Mouse (Mus musculus): ENCODE data around the gene Tuba4a. TPM values are rescaled to one million over a fixed set of nuclear protein-coding genes. Genes with fewer than 3 reads are reported as not detected.
A peak's percentile ranks its signal among the peaks of the same experiment; 100 is the strongest.

The Tuba4a gene
- total and polyA plus RNA-seq, 2 experiments from 2014 or later: 142 to 227 TPM

DNA sequence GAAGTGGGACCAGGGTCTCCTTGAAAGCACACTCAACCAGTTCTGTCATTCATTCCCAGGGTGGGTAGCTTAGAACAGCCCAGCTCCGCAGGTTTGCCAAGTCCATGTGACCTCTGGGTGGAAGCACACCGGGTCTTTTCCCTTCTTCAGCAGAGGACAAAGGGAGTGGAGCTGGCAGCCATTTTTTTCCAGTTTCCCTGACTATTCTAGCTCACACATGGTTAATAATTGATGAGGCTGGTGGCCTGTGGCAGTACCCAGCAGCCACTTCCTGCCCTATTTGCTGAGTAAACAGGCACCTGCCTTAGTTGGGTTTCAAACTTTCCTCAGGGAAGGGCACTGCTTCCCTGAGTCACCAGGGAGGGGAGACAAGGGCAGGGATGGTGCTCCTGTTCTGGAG lies 5.2 kb downstream of the Tuba4a start:
- 53% methylated on average over 2 of the region's 2 CpGs for WGBS
- DNase-seq (ENCODE audit: low spot score) (no peak), ATAC-seq (ENCODE audit: insufficient read depth, low read depth) (no peak)
- Histone ChIP-seq H3K9me3 (replicated peaks; ENCODE audit: control insufficient read depth, low read length) (no peaks in the 10 kb centered on the region), H3K27ac (ENCODE audit: low read depth) (peak overlapping the region; percentile 86), H3K36me3 (replicated peaks; ENCODE audit: control insufficient read depth, insufficient read depth, low read length) (peaks cover 45% of the 10 kb centered on the region), H3K4me3 (ENCODE audit: low read depth, low read length) (no peak overlapping the region), H3K9ac (replicated peaks; ENCODE audit: low read depth, low read length) (no peak overlapping the region), H3K4me1 (ENCODE audit: control insufficient read depth, insufficient read depth) (peaks cover 35% of the 10 kb centered on the region), H3K27me3 (ENCODE audit: control insufficient read depth, insufficient read depth, low read length) (peaks cover 2% of the 10 kb centered on the region; the same call in 1 of the 2 replicates), H3K4me2 (ENCODE audit: low read depth, low read length) (no peak overlapping the region)
- TF ChIP-seq CTCF (IDR thresholded peaks at IDR 0.05; ENCODE audit: low read depth): no peak

DNA sequence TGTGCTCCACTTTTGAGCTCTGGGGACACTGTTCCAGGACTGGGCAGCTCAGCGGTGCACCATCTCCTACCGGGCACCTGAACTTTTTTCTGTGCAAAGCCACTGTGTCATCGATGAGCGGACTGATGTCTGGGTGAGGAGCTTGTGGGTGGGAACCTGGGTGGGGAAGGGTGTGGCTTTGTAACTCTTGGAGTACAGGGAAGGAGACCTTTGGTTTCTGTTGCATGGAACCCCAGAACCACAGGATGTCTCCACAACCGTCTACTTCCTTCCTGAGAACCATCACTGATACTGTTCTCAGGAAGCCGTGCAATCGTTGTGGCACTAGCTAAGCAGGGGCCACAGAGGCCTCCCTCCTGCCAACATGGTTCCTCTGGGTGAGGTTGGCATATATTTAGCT lies 6.6 kb downstream of the Tuba4a start:
- Histone ChIP-seq H3K4me3 (ENCODE audit: low read depth, low read length) (no peak overlapping the region), H3K36me3 (replicated peaks; ENCODE audit: control insufficient read depth, insufficient read depth, low read length) (peaks cover 45% of the 10 kb centered on the region), H3K4me2 (ENCODE audit: low read depth, low read length) (no peak overlapping the region), H3K9ac (replicated peaks; ENCODE audit: low read depth, low read length) (no peak overlapping the region), H3K27ac (ENCODE audit: low read depth) (no peak overlapping the region), H3K27me3 (ENCODE audit: control insufficient read depth, insufficient read depth, low read length) (no peaks in the 10 kb centered on the region), H3K9me3 (replicated peaks; ENCODE audit: control insufficient read depth, low read length) (no peaks in the 10 kb centered on the region), H3K4me1 (ENCODE audit: control insufficient read depth, insufficient read depth) (peaks cover 39% of the 10 kb centered on the region)
- no peak for ATAC-seq (ENCODE audit: insufficient read depth, low read depth)
- no peak for DNase-seq (ENCODE audit: low spot score)
- TF ChIP-seq CTCF (IDR thresholded peaks at IDR 0.05; ENCODE audit: low read depth) (no peak), EP300 (IDR thresholded peaks at IDR 0.05; ENCODE audit: low read depth) (no peak)
- 77% methylated on average over 7 of the region's 7 CpGs for WGBS

DNA sequence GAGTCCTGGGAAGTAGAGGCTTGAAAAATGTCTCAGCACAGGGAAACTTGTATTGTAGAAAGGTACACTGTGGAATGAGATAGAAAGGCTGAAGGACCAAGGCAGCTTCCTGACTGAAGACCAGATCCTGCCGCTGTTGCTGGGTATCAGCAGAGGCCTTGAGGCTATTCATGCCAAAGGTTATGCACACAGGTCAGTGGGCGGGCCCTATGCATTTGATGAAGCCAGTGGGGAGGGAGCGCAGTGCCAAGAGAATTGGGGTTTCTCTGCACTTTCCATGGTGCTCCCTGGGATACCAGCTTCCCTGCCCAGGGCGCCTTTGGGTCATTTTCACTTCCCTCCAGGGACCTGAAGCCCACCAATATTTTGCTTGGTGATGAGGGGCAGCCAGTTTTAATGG lies 7.1 kb downstream of the Tuba4a start:
- TF ChIP-seq CTCF (IDR thresholded peaks at IDR 0.05; ENCODE audit: low read depth) (no peak), EP300 (IDR thresholded peaks at IDR 0.05; ENCODE audit: low read depth) (no peak)
- Histone ChIP-seq H3K4me2 (ENCODE audit: low read depth, low read length) (no peak overlapping the region), H3K36me3 (replicated peaks; ENCODE audit: control insufficient read depth, insufficient read depth, low read length) (peaks cover 45% of the 10 kb centered on the region), H3K9me3 (replicated peaks; ENCODE audit: control insufficient read depth, low read length) (no peaks in the 10 kb centered on the region), H3K27me3 (ENCODE audit: control insufficient read depth, insufficient read depth, low read length) (no peaks in the 10 kb centered on the region), H3K4me1 (ENCODE audit: control insufficient read depth, insufficient read depth) (peaks cover 35% of the 10 kb centered on the region), H3K9ac (replicated peaks; ENCODE audit: low read depth, low read length) (no peak overlapping the region), H3K27ac (ENCODE audit: low read depth) (no peak overlapping the region), H3K4me3 (ENCODE audit: low read depth, low read length) (no peak overlapping the region)
- 88% methylated on average over 4 of the region's 4 CpGs for WGBS
- no peak for DNase-seq (ENCODE audit: low spot score)
- no peak for ATAC-seq (ENCODE audit: insufficient read depth, low read depth)

DNA sequence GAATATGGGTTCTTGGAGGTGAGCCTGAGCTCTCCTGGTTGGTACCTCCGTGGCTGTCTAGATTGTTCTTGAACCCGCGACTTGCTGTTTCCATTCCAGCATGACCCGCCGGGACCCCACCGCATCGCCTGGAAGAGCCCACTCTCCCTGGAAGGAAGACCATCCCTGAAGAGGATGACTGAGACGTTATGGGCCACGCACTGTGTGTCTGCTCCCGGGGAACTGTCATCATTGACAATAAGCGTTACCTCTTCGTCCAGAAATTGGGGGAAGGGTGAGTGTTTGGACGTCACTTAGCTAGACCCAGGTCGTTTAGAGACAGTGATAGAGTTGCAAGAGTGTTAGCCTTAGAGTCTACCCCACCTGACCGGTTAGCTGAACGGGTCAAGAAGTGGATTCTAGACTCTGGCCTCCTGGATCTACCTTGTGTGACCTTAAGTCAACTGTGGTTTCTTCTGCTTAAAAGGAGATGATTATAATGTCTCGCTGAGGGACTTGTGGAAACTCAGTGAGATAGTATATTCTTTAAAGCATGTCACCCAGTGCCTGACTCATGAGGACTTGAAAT lies 8.4 kb downstream of the Tuba4a start:
- Histone ChIP-seq H3K27ac (ENCODE audit: low read depth) (peak overlapping the region; percentile 59; the same call in 1 of the 2 replicates), H3K4me3 (ENCODE audit: low read depth, low read length) (peak overlapping the region; percentile 91), H3K4me2 (ENCODE audit: low read depth, low read length) (peak overlapping the region; percentile 89), H3K9ac (replicated peaks; ENCODE audit: low read depth, low read length) (peak overlapping the region; percentile 92), H3K9me3 (replicated peaks; ENCODE audit: control insufficient read depth, low read length) (no peaks in the 10 kb centered on the region), H3K4me1 (ENCODE audit: control insufficient read depth, insufficient read depth) (peaks cover 29% of the 10 kb centered on the region), H3K27me3 (ENCODE audit: control insufficient read depth, insufficient read depth, low read length) (no peaks in the 10 kb centered on the region), H3K36me3 (replicated peaks; ENCODE audit: control insufficient read depth, insufficient read depth, low read length) (peaks cover 39% of the 10 kb centered on the region)
- DNase-seq (ENCODE audit: low spot score) (no peak), ATAC-seq (ENCODE audit: insufficient read depth, low read depth) (no peak)
- TF ChIP-seq EP300 (IDR thresholded peaks at IDR 0.05; ENCODE audit: low read depth): no peak
- no peak for TF ChIP-seq CTCF (IDR thresholded peaks at IDR 0.05; ENCODE audit: low read depth)
- 10% methylated on average over 17 of the region's 17 CpGs for WGBS

DNA sequence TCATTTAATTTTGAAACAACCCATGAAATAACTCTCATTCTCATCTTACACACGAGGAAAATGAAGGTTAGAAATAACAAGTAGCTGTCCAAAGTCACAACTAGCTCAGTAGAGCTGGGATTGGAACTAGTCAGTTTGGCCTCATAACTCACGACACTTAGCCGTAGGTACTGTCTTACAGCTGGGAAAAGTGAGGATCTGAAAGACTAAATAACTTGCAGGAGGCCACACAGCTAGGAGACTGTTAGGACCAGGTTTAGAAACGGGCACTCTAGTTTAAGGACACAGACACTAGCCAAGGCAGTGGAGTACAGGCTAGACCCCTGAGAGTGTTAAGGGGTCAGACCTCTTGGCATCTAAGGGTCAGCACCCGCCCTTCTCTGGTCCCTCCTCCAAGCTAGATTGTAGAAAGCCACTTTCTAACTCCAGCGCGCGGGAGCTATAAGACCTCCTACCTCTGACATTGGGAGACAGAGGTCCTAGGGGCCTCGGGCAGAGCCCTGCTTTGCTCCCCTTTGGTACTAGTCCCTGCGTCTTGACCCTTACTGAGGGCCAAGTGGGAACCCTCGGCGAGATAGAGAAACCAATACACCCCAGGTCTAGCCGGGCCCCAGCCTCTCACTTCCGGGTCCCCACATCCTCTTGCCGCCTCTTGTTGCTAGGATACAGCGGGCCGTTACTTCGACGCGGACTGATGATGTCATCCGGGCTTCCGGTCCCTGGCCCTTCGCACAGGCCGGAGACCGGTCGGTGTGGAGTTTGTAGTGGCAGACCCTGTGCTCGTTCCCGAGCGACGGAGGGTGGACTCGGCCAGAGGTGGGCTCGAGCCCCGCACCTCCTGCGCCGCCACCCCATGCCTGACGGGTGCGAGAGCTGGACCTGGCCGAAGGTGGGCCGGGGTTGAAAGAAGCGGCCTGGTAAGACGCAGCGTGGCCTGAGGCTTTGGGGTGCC lies 9.3 kb downstream of the Tuba4a start, which contains the start of the genes Glb1l and Stk16:
TSS of gene Glb1l (minus strand) at position 678 of the 952 bp plus-strand sequence.
TSS of gene Stk16 (plus strand) at position 703 of the 952 bp plus-strand sequence.
- no peaks in the 10 kb centered on the region for H3K27me3 ChIP-seq (ENCODE audit: control insufficient read depth, insufficient read depth, low read length)
- WGBS: 5% methylated on average over 42 of the region's 42 CpGs
- H3K27ac ChIP-seq (ENCODE audit: low read depth): peak within 1 kb of the TSS; percentile 59
- ATAC-seq (ENCODE audit: insufficient read depth, low read depth): peak; percentile 91
- DNase-seq (ENCODE audit: low spot score): peak; percentile 95
- peaks cover 31% of the 10 kb centered on the region for H3K36me3 ChIP-seq (replicated peaks; ENCODE audit: control insufficient read depth, insufficient read depth, low read length)
- H3K9ac ChIP-seq (replicated peaks; ENCODE audit: low read depth, low read length): peak within 1 kb of the TSS; percentile 92
- peak; percentile 33; the same call in 1 of the 2 replicates for TF ChIP-seq EP300 (IDR thresholded peaks at IDR 0.05; ENCODE audit: low read depth)
- no peak for TF ChIP-seq CTCF (IDR thresholded peaks at IDR 0.05; ENCODE audit: low read depth)
- peaks cover 29% of the 10 kb centered on the region for H3K4me1 ChIP-seq (ENCODE audit: control insufficient read depth, insufficient read depth)
- H3K9me3 ChIP-seq (replicated peaks; ENCODE audit: control insufficient read depth, low read length): no peaks in the 10 kb centered on the region
- peak within 1 kb of the TSS; percentile 91 for H3K4me3 ChIP-seq (ENCODE audit: low read depth, low read length)
- peak within 1 kb of the TSS; percentile 89 for H3K4me2 ChIP-seq (ENCODE audit: low read depth, low read length)

Measured in heart, postnatal 0 days (tissue).